Mouse (Mus musculus) liver, embryonic 14.5 days (tissue): ENCODE results near the gene Vps29. TPM values are rescaled to one million over a fixed set of nuclear protein-coding genes. Genes with fewer than 3 reads are reported as not detected.

ENCODE experiments used
- ATAC-seq: fragments of 200-750 bp; cut with Nextera tagmentation; 2 replicates; pipeline ENCODE4 v1.8.0; 2017; ENCODE audit warnings: moderate number of reproducible peaks, mild to moderate bottlenecking, moderate library complexity; ENCODE audit not compliant: insufficient read depth
- DNase-seq, 3 experiments: peaks; one replicate each; pipeline ENCODE4 v3.0.0-alpha.2; 2012 to 2013; ENCODE audit warnings: low read depth in 3 of 3, low spot score in 3 of 3
- H3K27ac ChIP-seq: fragments of 300-500 bp; sonication (generic); 2 replicates; pipeline ENCODE4 v1.5.1; 2014; ENCODE audit warnings: moderate library complexity, mild to moderate bottlenecking, control low read depth, inconsistent platforms
- H3K27me3 ChIP-seq: fragments of 300-500 bp; sonication (generic); 2 replicates; pipeline ENCODE4 v1.6.1; 2014; ENCODE audit warnings: mild to moderate bottlenecking, low read length, moderate library complexity; ENCODE audit not compliant: control insufficient read depth, insufficient read depth
- H3K36me3 ChIP-seq: fragments of 300-500 bp; sonication (generic); replicated peaks from 2 replicates; pipeline ENCODE4 v1.6.1; 2014; ENCODE audit warnings: low read depth; ENCODE audit not compliant: control insufficient read depth, insufficient read depth
- H3K4me1 ChIP-seq, 2 experiments: fragments of 200-500 bp in 1 of 2; fragments of 300-500 bp in 1 of 2; sonication (generic) in 1 of 2; replicated peaks; 2 replicates each; pipeline ENCODE4 v1.6.1; 2012 to 2014; ENCODE audit warnings: antibody characterized with exemption in 1 of 2, inconsistent platforms in 1 of 2, low read length in 1 of 2; ENCODE audit not compliant: control insufficient read depth in 2 of 2, insufficient read depth in 2 of 2
- H3K4me2 ChIP-seq: fragments of 300-500 bp; sonication (generic); 2 replicates; pipeline ENCODE4 v1.6.1; 2014; ENCODE audit warnings: low read depth, mild to moderate bottlenecking, control low read depth, moderate library complexity
- H3K4me3 ChIP-seq, 2 experiments: fragments of 200-500 bp in 1 of 2; fragments of 300-500 bp in 1 of 2; sonication (generic) in 1 of 2; 2 replicates each; pipeline ENCODE4 v1.5.1; 2012 to 2014; ENCODE audit warnings: low read depth in 2 of 2, low read length in 2 of 2, mild to moderate bottlenecking in 2 of 2, control low read depth in 1 of 2, inconsistent platforms in 1 of 2, moderate library complexity in 1 of 2; ENCODE audit not compliant: insufficient read depth in 1 of 2
- H3K9ac ChIP-seq: fragments of 300-500 bp; sonication (generic); replicated peaks from 2 replicates; pipeline ENCODE4 v1.6.1; 2014; ENCODE audit warnings: mild to moderate bottlenecking, control low read depth, moderate library complexity
- H3K9me3 ChIP-seq: fragments of 300-500 bp; sonication (generic); 2 replicates; pipeline ENCODE4 v1.6.1; 2016; ENCODE audit warnings: low read length, mixed read lengths; ENCODE audit not compliant: control insufficient read depth
- CTCF ChIP-seq: IDR thresholded peaks from 2 replicates; pipeline ENCODE4 v1.5.1; 2016; ENCODE audit warnings: antibody characterized with exemption, low read depth, control low read depth
- EP300 ChIP-seq: IDR thresholded peaks from 2 replicates; pipeline ENCODE4 v1.6.1; 2016; ENCODE audit warnings: antibody characterized with exemption, low read depth
- WGBS: fragments of 180-500 bp; shearing (Covaris S2); extraction: QIAGEN DNeasy Blood & Tissue Kit; methylation state at CpG from one replicate; pipeline ENCODE4 v1.1.7; 2014; ENCODE audit not compliant: insufficient replicate concordance; 5-methylcytosine and 5-hydroxymethylcytosine counted together
- polyA plus RNA-seq, 2 experiments: library from polyadenylated mRNA; depleted of rRNA in 1 of 2; stranded (reverse) in 1 of 2; unstranded in 1 of 2; fragments of >200 nt; fragmentation: Nextera tagmentation in 1 of 2; extraction: Ambion mirVana in 1 of 2; gene quantifications; 2 replicates each; pipeline versions ENCODE4 v1.2.1 to v1.2.3; 2012 to 2014

Gene Vps29
- polyA plus RNA-seq, 2 experiments, result 48.1 to 130 TPM

DNA sequence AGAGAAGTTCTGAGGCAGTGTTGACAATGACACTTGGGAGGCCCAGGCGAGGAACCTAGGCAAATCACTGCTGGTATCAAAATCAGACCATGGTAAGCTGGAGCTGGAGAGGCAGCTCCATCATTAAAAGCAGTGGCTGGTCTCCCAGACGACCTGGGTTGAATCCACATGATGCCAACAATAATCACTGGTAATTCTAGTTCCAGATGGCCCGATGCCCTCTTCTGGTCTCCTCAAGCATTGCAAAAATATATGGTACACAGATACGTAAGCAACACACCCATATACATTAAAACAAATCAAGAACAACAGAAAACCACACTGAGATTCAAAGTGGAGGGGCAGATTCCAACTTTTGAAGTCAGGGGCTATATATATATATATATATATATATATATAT lies 8.4 kb upstream of the Vps29 start:
- 76% methylated on average over 4 of the region's 4 CpGs for WGBS
- no peaks in the 10 kb centered on the region for H3K36me3 ChIP-seq
- no peaks in the 10 kb centered on the region for H3K4me1 ChIP-seq
- H3K4me3 ChIP-seq, result no peak overlapping the region
- DNase-seq, result no peak
- no peaks in the 10 kb centered on the region for H3K27me3 ChIP-seq
- no peak overlapping the region for H3K9ac ChIP-seq
- TF ChIP-seq EP300 (no peak), CTCF (no peak; the same call in 1 of the 2 replicates)
- no peak for ATAC-seq
- H3K27ac ChIP-seq, result no peak overlapping the region
- H3K4me2 ChIP-seq, result no peak overlapping the region
- H3K9me3 ChIP-seq, result no peaks in the 10 kb centered on the region

- Histone ChIP-seq H3K4me2 (peak overlapping the region; percentile 71), H3K9me3 (no peaks in the 10 kb centered on the region), H3K36me3 (no peaks in the 10 kb centered on the region), H3K4me1 (peaks cover 6 to 7% of the 10 kb centered on the region in 2 experiments), H3K27me3 (no peaks in the 10 kb centered on the region), H3K4me3 (peak overlapping the region; percentile 92 to 97), H3K9ac (peak overlapping the region; percentile 92), H3K27ac (peak overlapping the region; percentile 66)
- under 1% methylated on average over 55 of the region's 57 CpGs for WGBS
- TF ChIP-seq CTCF, result no peak
- DNase-seq (no peak), ATAC-seq (peak; percentile 75)
Observed at GRCm38 (mm10) chr5:122354492-122355067, 411 bp downstream of the Vps29 start.

- Histone ChIP-seq H3K27me3 (no peaks in the 10 kb centered on the region), H3K4me3 (peak within 1 kb of the TSS; percentile 76 to 90), H3K36me3 (peaks cover 15% of the 10 kb centered on the region), H3K27ac (peak within 1 kb of the TSS; percentile 83), H3K9ac (peak within 1 kb of the TSS; percentile 79), H3K4me1 (peaks cover 0 to 3% of the 10 kb centered on the region in 2 experiments; a peak in 3 of 4 replicates), H3K4me2 (peak within 1 kb of the TSS; percentile 86), H3K9me3 (no peaks in the 10 kb centered on the region)
- 1% methylated on average over 31 of the region's 46 CpGs for WGBS
- DNase-seq (peak in 2 of 3 experiments; percentile 45 to 51), ATAC-seq (peak; percentile 65)
- TF ChIP-seq CTCF (no peak), EP300 (no peak)
Observed at GRCm38 (mm10) chr5:122371591-122372191, 17.5 kb downstream of the Vps29 start, which contains the start of gene Gpn3. Gpn3 (plus strand) TSS chr5:122371876.

DNA sequence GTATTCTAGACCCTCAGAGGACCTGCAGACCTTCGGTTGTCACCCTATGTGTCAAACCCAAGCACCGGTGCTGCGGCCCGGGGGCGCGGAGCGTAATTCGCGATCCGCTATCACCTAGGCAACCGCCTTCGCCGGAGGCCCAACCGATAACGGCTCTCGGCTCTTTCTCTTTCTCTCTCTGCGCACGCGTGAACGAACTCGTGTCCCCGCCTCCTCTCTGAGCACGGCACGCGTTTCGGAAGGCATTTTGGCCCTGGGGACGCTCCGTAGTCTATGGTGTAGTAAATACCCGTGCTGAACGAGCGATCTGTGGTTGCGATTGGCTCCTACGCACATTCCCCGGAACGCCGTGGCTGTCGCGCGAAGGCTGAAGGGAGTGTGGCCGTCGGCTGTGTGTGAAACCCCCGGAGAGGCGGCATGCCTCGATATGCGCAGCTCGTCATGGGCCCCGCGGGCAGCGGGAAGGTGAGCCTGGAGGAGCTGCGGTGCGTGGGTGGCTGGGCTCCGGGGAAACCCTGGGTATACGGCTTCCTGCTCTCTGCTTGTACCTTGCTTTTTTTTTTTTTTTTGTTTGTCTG lies 18.1 kb downstream of the Vps29 start, which contains the start of gene Fam216a:
TSS of gene Fam216a (minus strand) at position 173 of the 578 bp plus-strand sequence.
- H3K4me2 ChIP-seq, result peak within 1 kb of the TSS; percentile 86
- TF ChIP-seq CTCF (peak; percentile 18; the same call in 1 of the 2 replicates), EP300 (peak; percentile 75)
- H3K4me1 ChIP-seq, result peaks cover 0 to 3% of the 10 kb centered on the region in 2 experiments; a peak in 3 of 4 replicates
- H3K9ac ChIP-seq, result peak within 1 kb of the TSS; percentile 79
- H3K27ac ChIP-seq, result peak within 1 kb of the TSS; percentile 83
- peaks cover 16% of the 10 kb centered on the region for H3K36me3 ChIP-seq
- ATAC-seq (peak; percentile 94), DNase-seq (peak; percentile 100)
- no peaks in the 10 kb centered on the region for H3K27me3 ChIP-seq
- H3K4me3 ChIP-seq, result peak within 1 kb of the TSS; percentile 76 to 90
- H3K9me3 ChIP-seq, result no peaks in the 10 kb centered on the region
- WGBS, result under 1% methylated on average over 53 of the region's 53 CpGs

DNA sequence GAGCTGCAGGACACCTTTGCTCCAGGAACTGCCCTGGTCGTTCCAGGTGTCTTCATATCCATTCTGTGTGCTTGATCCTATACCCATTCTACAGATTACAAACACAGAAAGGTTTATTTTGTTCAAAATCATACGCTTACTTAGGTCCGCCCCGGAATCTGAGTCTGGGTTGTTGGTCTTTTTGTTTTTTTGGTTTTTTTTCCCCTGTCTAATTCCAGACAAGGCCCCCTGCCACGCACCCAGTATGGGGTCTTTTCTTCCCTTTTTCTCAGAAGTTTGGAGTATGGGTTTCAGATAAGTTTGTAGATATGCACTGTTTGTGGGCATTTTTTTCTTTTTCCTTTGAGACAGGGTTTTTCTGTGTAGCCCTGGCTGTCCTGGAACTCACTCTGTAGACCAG lies 18.7 kb downstream of the Vps29 start:
- H3K4me2 ChIP-seq, result peak overlapping the region; percentile 86
- H3K9ac ChIP-seq, result peak overlapping the region; percentile 79
- H3K4me3 ChIP-seq, result peak overlapping the region; percentile 76 to 90
- peak overlapping the region; percentile 83 for H3K27ac ChIP-seq
- DNase-seq (no peak), ATAC-seq (no peak)
- TF ChIP-seq EP300 (no peak), CTCF (no peak)
- H3K4me1 ChIP-seq, result peaks cover 0 to 3% of the 10 kb centered on the region in 2 experiments; a peak in 3 of 4 replicates
- H3K9me3 ChIP-seq, result no peaks in the 10 kb centered on the region
- H3K36me3 ChIP-seq, result peaks cover 16% of the 10 kb centered on the region
- WGBS, result 3% methylated on average over 5 of the region's 5 CpGs
- no peaks in the 10 kb centered on the region for H3K27me3 ChIP-seq
